Mouse (Mus musculus) cerebellum, postnatal 25 days (tissue): ENCODE measurements around the gene Pomgnt1.

Source experiments
- DNase-seq, 2 experiments: peaks; one replicate each; pipeline ENCODE4 v3.0.0; 2021; ENCODE audit warnings: mixed read lengths in 2 of 2

Gene Pomgnt1

DNA sequence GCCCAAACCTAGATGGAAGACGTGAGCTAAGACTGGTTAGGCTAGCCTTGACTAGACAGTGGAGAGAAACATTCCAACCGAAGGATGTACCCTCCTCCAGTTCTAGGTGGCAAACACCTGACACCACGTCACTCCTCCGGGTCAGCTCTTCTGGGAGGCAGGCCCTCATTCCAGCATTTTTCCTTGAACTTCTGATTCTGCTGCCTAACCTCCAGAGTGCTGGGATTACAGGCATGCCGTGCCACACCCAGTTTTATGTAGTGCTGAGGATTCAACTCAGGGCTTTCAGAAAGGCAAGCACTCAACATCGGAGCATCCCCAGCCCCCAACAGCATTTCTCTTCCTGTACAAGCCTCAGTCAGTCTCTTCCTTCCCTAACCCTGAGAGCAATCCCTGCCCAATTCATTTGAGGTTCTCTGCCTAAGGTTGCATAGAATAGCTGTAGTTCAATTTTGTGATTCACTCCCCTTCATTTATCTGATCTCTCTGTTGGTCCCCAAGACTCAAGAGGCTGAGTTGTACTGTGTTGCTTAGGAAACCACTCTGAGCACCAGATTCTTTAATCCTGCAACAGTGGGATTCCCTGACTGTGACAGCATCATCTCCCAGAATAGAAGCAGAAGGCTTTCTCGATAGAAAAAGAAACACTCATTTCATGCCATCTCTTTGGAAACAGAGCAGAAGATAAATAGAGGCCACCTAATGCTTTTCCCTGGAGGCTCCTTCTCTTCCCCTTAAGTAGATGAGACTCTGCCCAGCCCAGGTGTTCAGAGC lies 17.3 kb downstream of the Pomgnt1 start:
- DNase-seq: no peak

- DNase-seq: no peak
Observed at GRCm38 (mm10) chr4:116141736-116142135, 18.1 kb downstream of the Pomgnt1 start.

DNA sequence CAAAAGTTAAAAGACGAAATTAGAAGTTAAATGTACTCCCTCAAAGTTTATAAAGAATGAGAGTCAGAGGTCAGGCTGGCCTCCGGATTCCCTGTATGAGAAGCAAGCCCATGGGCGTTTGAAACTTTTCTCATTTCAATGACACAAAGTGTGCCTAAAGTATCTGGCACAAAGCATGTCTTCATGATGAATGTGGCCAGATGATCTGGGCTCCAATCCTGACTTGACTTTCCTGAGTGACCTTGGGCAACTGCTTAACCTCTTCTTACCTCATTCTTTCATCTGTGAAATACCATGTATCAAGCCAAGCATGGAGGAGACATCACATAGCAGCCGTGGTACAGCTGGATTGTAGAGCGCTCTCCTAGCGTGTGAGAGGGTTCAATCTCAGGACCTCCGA lies 18.6 kb downstream of the Pomgnt1 start:
- DNase-seq: no peak

- peak; percentile 95 for DNase-seq
Observed at GRCm38 (mm10) chr4:116143317-116143811, 19.7 kb downstream of the Pomgnt1 start.

- DNase-seq: peak; percentile 92 to 93
Observed at GRCm38 (mm10) chr4:116143891-116144717, 20.5 kb downstream of the Pomgnt1 start.

DNA sequence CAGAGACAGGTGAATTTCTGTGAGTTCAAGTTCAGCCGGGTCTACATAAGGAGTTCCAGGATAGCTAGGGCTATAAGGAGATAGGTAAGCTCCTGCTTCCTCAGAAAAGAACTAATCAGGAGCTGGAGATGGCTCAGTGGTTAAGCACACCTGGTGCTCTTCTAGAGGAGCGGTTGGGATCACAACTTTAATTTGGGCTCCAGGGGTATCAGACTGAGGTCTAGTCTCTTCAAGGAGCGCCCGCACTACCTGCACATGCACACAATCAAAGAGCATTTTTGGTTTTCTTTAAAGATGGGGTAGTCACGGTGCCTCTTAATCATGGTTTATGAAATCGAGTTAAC lies 26.1 kb downstream of the Pomgnt1 start:
- DNase-seq: no peak

DNA sequence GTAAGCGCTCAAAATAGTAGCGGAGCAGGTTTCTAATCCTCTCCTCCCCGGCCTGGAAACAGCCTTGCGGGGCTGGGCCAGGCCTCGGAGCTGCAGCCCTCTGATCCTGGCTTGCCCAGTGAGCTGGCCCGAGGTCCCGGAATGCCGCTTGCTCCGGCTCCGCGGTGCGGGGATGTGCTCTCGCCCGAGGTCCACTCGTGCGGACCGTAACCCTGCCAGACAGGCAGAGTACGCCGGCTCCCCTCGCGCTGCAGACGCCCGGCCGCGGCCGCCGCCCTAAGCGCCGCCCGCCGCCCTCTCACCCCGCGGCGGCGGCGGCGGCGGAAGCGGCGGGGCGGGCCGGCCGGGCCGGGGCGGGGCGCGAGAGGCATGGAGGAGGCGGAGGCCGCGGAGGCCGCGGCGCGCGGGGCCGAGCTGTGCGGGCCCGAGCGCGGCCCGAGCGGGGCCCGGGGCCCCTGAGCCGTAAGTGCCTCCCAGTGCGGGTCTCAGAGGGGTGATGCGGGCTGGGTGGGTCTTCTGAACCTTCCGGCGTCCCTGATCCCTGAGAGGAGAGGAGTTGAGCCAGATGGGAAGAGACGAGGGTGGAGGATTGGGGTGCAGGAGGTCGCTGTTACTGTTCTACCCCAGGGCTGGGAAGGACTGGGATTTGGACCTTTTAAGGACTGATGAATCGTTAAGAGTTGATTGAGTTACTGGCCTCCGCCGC lies 26.7 kb downstream of the Pomgnt1 start:
- DNase-seq: peak; percentile 81 to 89

- no peak for DNase-seq
Observed at GRCm38 (mm10) chr4:116150862-116151221, 27.2 kb downstream of the Pomgnt1 start.

GRCm38 (mm10) chr4:116151238-116151637 lies 27.6 kb downstream of the Pomgnt1 start, which contains the start of gene Lurap1:
TSS of gene Lurap1 (minus strand) at chr4:116151338.
- DNase-seq: no peak

- DNase-seq: no peak
Observed at GRCm38 (mm10) chr4:116152702-116153101, 29.1 kb downstream of the Pomgnt1 start.

DNA sequence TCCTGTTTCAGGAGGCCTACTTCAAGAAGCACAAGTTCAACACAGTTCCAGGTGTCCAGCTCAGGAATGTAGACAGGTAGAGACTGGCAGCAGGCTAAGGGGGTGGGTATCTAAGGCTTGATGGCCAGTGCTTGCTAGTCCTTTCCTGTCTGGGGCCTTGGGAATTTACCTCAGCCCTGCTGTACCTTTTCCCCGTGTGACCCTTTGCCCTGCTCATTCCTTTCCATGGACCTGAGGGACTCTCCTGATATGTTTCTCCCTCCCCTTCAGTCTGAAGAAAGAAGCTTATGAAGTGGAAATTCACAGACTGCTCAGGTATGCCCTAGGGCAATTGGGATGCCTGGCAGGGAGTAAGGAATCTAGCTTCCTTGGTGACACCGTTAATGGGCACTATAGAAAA lies 34.2 kb downstream of the Pomgnt1 start:
- no peak for DNase-seq

DNA sequence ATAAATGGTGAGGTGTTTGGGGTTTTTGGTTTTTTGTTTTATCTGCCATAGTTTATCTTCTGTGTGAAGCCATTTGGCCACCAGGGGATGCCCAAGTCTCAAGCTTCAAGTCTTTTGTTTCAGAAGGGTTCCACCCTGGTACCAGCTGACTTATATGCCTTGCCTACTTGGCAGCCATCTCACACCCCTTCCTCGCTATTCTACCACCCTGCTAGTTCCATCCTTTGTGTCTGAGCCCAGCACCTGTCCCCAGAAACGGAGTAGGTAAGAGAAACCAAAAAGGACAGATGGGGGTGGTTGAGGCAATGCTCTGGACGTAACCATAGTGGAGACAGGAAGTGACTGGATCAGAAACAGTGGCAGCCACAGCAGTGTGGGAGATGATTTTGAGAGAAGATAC lies 36.3 kb downstream of the Pomgnt1 start:
- DNase-seq: peak; percentile 50 to 72

- no peak for DNase-seq
Observed at GRCm38 (mm10) chr4:116160769-116161168, 37.1 kb downstream of the Pomgnt1 start.

DNA sequence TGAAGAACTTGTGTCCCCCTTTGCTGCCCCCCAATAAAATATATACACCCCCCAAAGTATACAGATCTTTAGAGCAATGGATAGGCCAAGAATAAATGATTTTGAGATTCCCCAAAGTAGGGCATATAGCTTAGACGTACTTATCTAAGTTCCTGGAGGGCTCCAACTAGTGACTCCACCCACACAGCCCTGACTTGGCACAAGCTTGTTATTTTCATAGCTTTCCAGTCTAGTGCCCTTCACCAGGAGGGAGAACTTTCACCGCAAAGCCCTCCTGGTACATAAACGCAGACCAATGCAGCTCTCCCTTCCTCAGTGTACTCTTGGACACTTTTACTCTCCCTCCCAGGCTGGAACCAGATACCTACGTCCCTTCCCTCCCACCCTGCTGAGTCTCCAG lies 38.5 kb downstream of the Pomgnt1 start:
- no peak for DNase-seq

GRCm38 (mm10) chr4:116164759-116165554 lies 41.3 kb downstream of the Pomgnt1 start:
- no peak for DNase-seq

GRCm38 (mm10) chr4:116165708-116166407 lies 42.2 kb downstream of the Pomgnt1 start:
- no peak for DNase-seq

GRCm38 (mm10) chr4:116167404-116167803 lies 43.8 kb downstream of the Pomgnt1 start, which contains the start of gene Tspan1:
TSS of gene Tspan1 (minus strand) at chr4:116167601.
- DNase-seq: peak; percentile 61 to 75

GRCm38 (mm10) chr4:116168617-116169352 lies 45.1 kb downstream of the Pomgnt1 start:
- peak; percentile 86 to 94 for DNase-seq

- DNase-seq: no peak
Observed at GRCm38 (mm10) chr4:116169353-116169672, 45.7 kb downstream of the Pomgnt1 start.

- DNase-seq: peak in 1 of 2 experiments; percentile 39
Observed at GRCm38 (mm10) chr4:116173072-116173471, 49.4 kb downstream of the Pomgnt1 start, which contains the start of the genes 1700042G07Rik and Gm49337. TSS of gene 1700042G07Rik (plus strand) at chr4:116173372. TSS of gene Gm49337 (plus strand) at chr4:116173384.

DNA sequence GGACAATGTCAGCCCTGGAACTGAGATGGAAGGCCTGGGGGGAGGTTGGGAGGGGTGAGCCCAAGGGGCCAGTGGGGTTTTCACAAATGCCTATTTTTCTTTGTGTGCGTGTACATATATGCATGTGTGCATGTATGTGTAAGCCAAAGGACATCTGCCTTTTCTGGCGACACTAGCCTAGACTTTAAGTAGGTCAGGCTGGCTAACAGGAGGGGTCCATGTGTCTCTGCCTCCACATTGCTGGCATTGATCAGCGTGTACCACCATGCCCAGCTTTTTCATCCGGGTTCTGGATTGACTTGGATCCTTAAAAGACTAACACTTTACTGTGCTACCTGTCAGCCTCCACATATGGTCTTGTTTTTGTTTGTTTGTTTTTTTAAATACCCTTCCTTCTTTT lies 50.1 kb downstream of the Pomgnt1 start:
- DNase-seq: peak in 1 of 2 experiments; percentile 40
